Mouse (Mus musculus): ENCODE measurements around the gene Wnk4.

Gene Wnk4

GRCm38 (mm10) chr11:101259948-101260825 lies at the start of gene Wnk4:
Gene Wnk4 (plus strand): TSS chr11:101260567.
- peak; percentile 68 to 84 for DNase-seq (ENCODE audit: inconsistent age in 2 of 2, low spot score in 1 of 2)

- DNase-seq (ENCODE audit: inconsistent age in 2 of 2, low spot score in 1 of 2) = peak in 1 of 2 experiments; percentile 88
These were observed 48.4 kb upstream of the Wnk4 start for GRCm38 (mm10) chr11:101211970-101212369.

GRCm38 (mm10) chr11:101216936-101217335 lies 43.4 kb upstream of the Wnk4 start:
- DNase-seq (ENCODE audit: inconsistent age in 2 of 2, low spot score in 1 of 2) = no peak

- no peak for DNase-seq (ENCODE audit: inconsistent age in 2 of 2, low spot score in 1 of 2)
These were observed 41.8 kb upstream of the Wnk4 start for GRCm38 (mm10) chr11:101218436-101219055.

GRCm38 (mm10) chr11:101220853-101221252 lies 39.5 kb upstream of the Wnk4 start:
- DNase-seq (ENCODE audit: inconsistent age in 2 of 2, low spot score in 1 of 2) = no peak

- peak in 1 of 2 experiments; percentile 37 for DNase-seq (ENCODE audit: inconsistent age in 2 of 2, low spot score in 1 of 2)
These were observed 38.9 kb upstream of the Wnk4 start for GRCm38 (mm10) chr11:101221306-101221986.

- DNase-seq (ENCODE audit: inconsistent age in 2 of 2, low spot score in 1 of 2) = no peak
These were observed 36.0 kb upstream of the Wnk4 start for GRCm38 (mm10) chr11:101224337-101224736.

GRCm38 (mm10) chr11:101225331-101226064 lies 34.9 kb upstream of the Wnk4 start:
- DNase-seq (ENCODE audit: inconsistent age in 2 of 2, low spot score in 1 of 2) = peak in 1 of 2 experiments; percentile 31

- DNase-seq (ENCODE audit: inconsistent age in 2 of 2, low spot score in 1 of 2) = peak; percentile 91 to 97
These were observed 34.2 kb upstream of the Wnk4 start, which contains the start of gene Ezh1 for GRCm38 (mm10) chr11:101226065-101226701. Gene Ezh1 (minus strand): TSS chr11:101226463.

- DNase-seq (ENCODE audit: inconsistent age in 2 of 2, low spot score in 1 of 2) = peak; percentile 62 to 81
These were observed 30.9 kb upstream of the Wnk4 start for GRCm38 (mm10) chr11:101229361-101229900.

GRCm38 (mm10) chr11:101230061-101230511 lies 30.3 kb upstream of the Wnk4 start:
- no peak for DNase-seq (ENCODE audit: inconsistent age in 2 of 2, low spot score in 1 of 2)

GRCm38 (mm10) chr11:101230526-101230925 lies 29.8 kb upstream of the Wnk4 start:
- DNase-seq (ENCODE audit: inconsistent age in 2 of 2, low spot score in 1 of 2) = no peak

GRCm38 (mm10) chr11:101230991-101231871 lies 29.1 kb upstream of the Wnk4 start:
- peak; percentile 54 to 75 for DNase-seq (ENCODE audit: inconsistent age in 2 of 2, low spot score in 1 of 2)

- peak in 1 of 2 experiments; percentile 68 for DNase-seq (ENCODE audit: inconsistent age in 2 of 2, low spot score in 1 of 2)
These were observed 28.1 kb upstream of the Wnk4 start for GRCm38 (mm10) chr11:101232010-101232839.

- no peak for DNase-seq (ENCODE audit: inconsistent age in 2 of 2, low spot score in 1 of 2)
These were observed 27.1 kb upstream of the Wnk4 start for GRCm38 (mm10) chr11:101233240-101233639.

GRCm38 (mm10) chr11:101234124-101234523 lies 26.2 kb upstream of the Wnk4 start:
- DNase-seq (ENCODE audit: inconsistent age in 2 of 2, low spot score in 1 of 2) = no peak

GRCm38 (mm10) chr11:101235429-101235828 lies 24.9 kb upstream of the Wnk4 start:
- DNase-seq (ENCODE audit: inconsistent age in 2 of 2, low spot score in 1 of 2) = no peak

GRCm38 (mm10) chr11:101236782-101237181 lies 23.6 kb upstream of the Wnk4 start:
- no peak for DNase-seq (ENCODE audit: inconsistent age in 2 of 2, low spot score in 1 of 2)
